Mouse (Mus musculus): Measurements from ENCODE around the gene Tdp2. TPM values are rescaled to one million over a fixed set of nuclear protein-coding genes. Genes with fewer than 3 reads are reported as not detected.
A peak's percentile ranks its signal among the peaks of the same experiment; 100 is the strongest.

Tdp2 gene
- polyA plus RNA-seq, 1 experiment from 2014 or later: 66.3 TPM

GRCm38 (mm10) chr13:24841702-24842101 is 10.2 kb downstream of the Tdp2 start:
- no peaks in the 10 kb centered on the region for H3K27me3 ChIP-seq (ENCODE audit: insufficient read depth, low read length)
- no peak overlapping the region for H3K27ac ChIP-seq (ENCODE audit: low read depth)
- no peak overlapping the region for H3K4me2 ChIP-seq
- no peak for TF ChIP-seq CTCF (IDR thresholded peaks at IDR 0.05; ENCODE audit: low read depth)
- 69% methylated on average over 3 of the region's 3 CpGs for WGBS
- H3K4me3 ChIP-seq (ENCODE audit: low read depth, low read length): no peak overlapping the region
- peaks cover 40% of the 10 kb centered on the region for H3K36me3 ChIP-seq (ENCODE audit: insufficient read depth)
- no peaks in the 10 kb centered on the region for H3K4me1 ChIP-seq (ENCODE audit: insufficient read depth)
- no peak overlapping the region for H3K9ac ChIP-seq
- DNase-seq (no peak), ATAC-seq (ENCODE audit: insufficient read depth) (no peak)
- H3K9me3 ChIP-seq (ENCODE audit: low read depth, low read length): no peaks in the 10 kb centered on the region

- DNase-seq (peak; percentile 66), ATAC-seq (ENCODE audit: insufficient read depth) (peak; percentile 89)
- no peak for TF ChIP-seq CTCF (IDR thresholded peaks at IDR 0.05; ENCODE audit: low read depth)
- Histone ChIP-seq H3K27me3 (ENCODE audit: insufficient read depth, low read length) (no peaks in the 10 kb centered on the region), H3K9me3 (ENCODE audit: low read depth, low read length) (no peaks in the 10 kb centered on the region), H3K27ac (ENCODE audit: low read depth) (no peak within 1 kb of the TSS), H3K4me3 (ENCODE audit: low read depth, low read length) (peak within 1 kb of the TSS; percentile 36), H3K4me1 (ENCODE audit: insufficient read depth) (no peaks in the 10 kb centered on the region), H3K36me3 (ENCODE audit: insufficient read depth) (peaks cover 18% of the 10 kb centered on the region; the same call in 1 of the 2 replicates), H3K4me2 (peak within 1 kb of the TSS; percentile 75), H3K9ac (peak within 1 kb of the TSS; percentile 28; the same call in 1 of the 2 replicates)
- WGBS: 12% methylated on average over 40 of the region's 40 CpGs
These were observed 13.8 kb downstream of the Tdp2 start, which contains the start of gene D130043K22Rik for GRCm38 (mm10) chr13:24844983-24845955. Gene D130043K22Rik (plus strand): TSS chr13:24845135.

GRCm38 (mm10) chr13:24849318-24849717 is 17.8 kb downstream of the Tdp2 start:
- TF ChIP-seq CTCF (IDR thresholded peaks at IDR 0.05; ENCODE audit: low read depth): no peak
- H3K36me3 ChIP-seq (ENCODE audit: insufficient read depth): no peaks in the 10 kb centered on the region
- H3K27me3 ChIP-seq (ENCODE audit: insufficient read depth, low read length): no peaks in the 10 kb centered on the region
- H3K9me3 ChIP-seq (ENCODE audit: low read depth, low read length): no peaks in the 10 kb centered on the region
- no peak overlapping the region for H3K4me3 ChIP-seq (ENCODE audit: low read depth, low read length)
- H3K4me1 ChIP-seq (ENCODE audit: insufficient read depth): no peaks in the 10 kb centered on the region
- WGBS: 65% methylated on average over 4 of the region's 4 CpGs
- no peak for DNase-seq
- no peak overlapping the region for H3K4me2 ChIP-seq
- no peak overlapping the region for H3K9ac ChIP-seq
- ATAC-seq (ENCODE audit: insufficient read depth): no peak
- no peak overlapping the region for H3K27ac ChIP-seq (ENCODE audit: low read depth)

- no peak for TF ChIP-seq CTCF (IDR thresholded peaks at IDR 0.05; ENCODE audit: low read depth)
- no peaks in the 10 kb centered on the region for H3K4me1 ChIP-seq (ENCODE audit: insufficient read depth)
- H3K4me3 ChIP-seq (ENCODE audit: low read depth, low read length): no peak overlapping the region
- no peak for ATAC-seq (ENCODE audit: insufficient read depth)
- DNase-seq: no peak
- H3K9me3 ChIP-seq (ENCODE audit: low read depth, low read length): no peaks in the 10 kb centered on the region
- no peak overlapping the region for H3K9ac ChIP-seq
- no peak overlapping the region for H3K27ac ChIP-seq (ENCODE audit: low read depth)
- no peaks in the 10 kb centered on the region for H3K27me3 ChIP-seq (ENCODE audit: insufficient read depth, low read length)
- no peaks in the 10 kb centered on the region for H3K36me3 ChIP-seq (ENCODE audit: insufficient read depth)
- WGBS: 77% methylated on average over 2 of the region's 2 CpGs
- H3K4me2 ChIP-seq: no peak overlapping the region
These were observed 20.5 kb downstream of the Tdp2 start for GRCm38 (mm10) chr13:24851989-24852388.

- Histone ChIP-seq H3K9ac (no peak overlapping the region), H3K27ac (ENCODE audit: low read depth) (no peak overlapping the region), H3K4me1 (ENCODE audit: insufficient read depth) (no peaks in the 10 kb centered on the region), H3K9me3 (ENCODE audit: low read depth, low read length) (no peaks in the 10 kb centered on the region), H3K4me2 (no peak overlapping the region), H3K27me3 (ENCODE audit: insufficient read depth, low read length) (no peaks in the 10 kb centered on the region), H3K36me3 (ENCODE audit: insufficient read depth) (no peaks in the 10 kb centered on the region), H3K4me3 (ENCODE audit: low read depth, low read length) (no peak overlapping the region)
- no peak for DNase-seq
- WGBS: 78% methylated on average over 3 of the region's 3 CpGs
- TF ChIP-seq CTCF (IDR thresholded peaks at IDR 0.05; ENCODE audit: low read depth): no peak
- ATAC-seq (ENCODE audit: insufficient read depth): no peak
These were observed 21.1 kb downstream of the Tdp2 start for GRCm38 (mm10) chr13:24852570-24852969.

- no peak for ATAC-seq (ENCODE audit: insufficient read depth)
- no peak for TF ChIP-seq CTCF (IDR thresholded peaks at IDR 0.05; ENCODE audit: low read depth)
- no peaks in the 10 kb centered on the region for H3K27me3 ChIP-seq (ENCODE audit: insufficient read depth, low read length)
- no peak for DNase-seq
- H3K4me1 ChIP-seq (ENCODE audit: insufficient read depth): no peaks in the 10 kb centered on the region
- no peak overlapping the region for H3K4me3 ChIP-seq (ENCODE audit: low read depth, low read length)
- H3K27ac ChIP-seq (ENCODE audit: low read depth): no peak overlapping the region
- H3K9me3 ChIP-seq (ENCODE audit: low read depth, low read length): no peaks in the 10 kb centered on the region
- no peaks in the 10 kb centered on the region for H3K36me3 ChIP-seq (ENCODE audit: insufficient read depth)
- H3K4me2 ChIP-seq: no peak overlapping the region
- no peak overlapping the region for H3K9ac ChIP-seq
These were observed 27.6 kb downstream of the Tdp2 start for GRCm38 (mm10) chr13:24859115-24859514.

- Histone ChIP-seq H3K9me3 (ENCODE audit: low read depth, low read length) (no peaks in the 10 kb centered on the region), H3K4me2 (no peak overlapping the region), H3K4me1 (ENCODE audit: insufficient read depth) (no peaks in the 10 kb centered on the region), H3K36me3 (ENCODE audit: insufficient read depth) (no peaks in the 10 kb centered on the region), H3K27ac (ENCODE audit: low read depth) (no peak overlapping the region), H3K27me3 (ENCODE audit: insufficient read depth, low read length) (no peaks in the 10 kb centered on the region), H3K4me3 (ENCODE audit: low read depth, low read length) (no peak overlapping the region), H3K9ac (no peak overlapping the region)
- WGBS: 69% methylated on average over 12 of the region's 12 CpGs
- TF ChIP-seq CTCF (IDR thresholded peaks at IDR 0.05; ENCODE audit: low read depth): no peak
- DNase-seq (no peak), ATAC-seq (ENCODE audit: insufficient read depth) (no peak)
These were observed 29.6 kb downstream of the Tdp2 start for GRCm38 (mm10) chr13:24861084-24861483.
